Mouse (Mus musculus): ENCODE results near the gene Ltk.
A peak's percentile ranks its signal among the peaks of the same experiment; 100 is the strongest.
"Not testable (repeated sequence)": the region's sequence is repeated elsewhere in the genome, so short reads cannot be mapped to it uniquely, and the experiment has no call there.

Ltk gene

DNA sequence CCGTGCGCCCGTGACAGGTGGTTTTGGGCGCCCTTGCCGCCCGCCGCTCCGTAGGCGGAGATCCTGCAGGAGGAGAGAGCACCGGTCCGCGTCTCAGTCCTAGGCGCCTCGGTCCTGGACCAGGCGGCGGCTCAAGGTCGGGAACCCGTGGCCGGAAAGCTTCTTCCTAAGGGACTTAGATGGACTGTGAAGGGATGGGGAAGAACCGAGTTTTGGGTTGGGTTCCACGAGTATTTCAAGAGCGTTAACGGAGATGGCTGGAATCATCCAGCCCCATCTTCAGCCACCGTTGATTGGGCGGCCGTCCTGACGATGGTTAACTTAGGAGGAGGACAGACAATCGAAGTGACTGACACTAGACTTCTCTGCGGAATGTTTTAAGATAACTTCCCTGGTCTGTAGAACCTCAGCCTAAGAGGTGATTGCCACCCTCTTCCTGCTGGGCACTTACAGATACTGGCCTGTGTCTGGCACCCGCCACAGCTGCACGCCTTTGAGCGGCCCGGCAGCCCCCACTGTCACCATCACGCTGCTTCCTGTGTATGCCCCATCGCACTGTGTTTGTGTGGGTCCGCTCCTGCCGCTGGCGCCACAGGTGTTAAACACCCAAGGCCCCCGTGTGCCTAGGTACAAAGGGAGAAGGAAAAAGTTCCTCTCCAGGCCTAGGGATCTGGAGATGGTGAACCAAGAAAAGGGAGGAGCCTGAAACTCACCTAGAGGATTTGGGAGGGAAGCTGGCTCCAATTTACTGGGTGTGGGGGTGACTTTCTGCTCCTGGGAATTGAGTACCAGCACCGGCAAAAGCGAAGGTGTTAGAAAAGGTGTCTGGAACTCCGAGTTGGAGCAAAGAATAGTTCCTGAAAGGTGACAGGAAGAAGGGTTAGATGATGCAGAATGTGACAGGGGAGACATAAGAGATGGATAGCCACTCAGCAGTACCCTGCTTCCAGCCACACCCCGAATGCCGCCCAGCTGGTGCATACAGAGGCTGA lies 1.1 kb downstream of the Ltk start:
- DNase-seq (ENCODE audit: low spot score in 2 of 2) = peak in 1 of 2 experiments; percentile 53

DNA sequence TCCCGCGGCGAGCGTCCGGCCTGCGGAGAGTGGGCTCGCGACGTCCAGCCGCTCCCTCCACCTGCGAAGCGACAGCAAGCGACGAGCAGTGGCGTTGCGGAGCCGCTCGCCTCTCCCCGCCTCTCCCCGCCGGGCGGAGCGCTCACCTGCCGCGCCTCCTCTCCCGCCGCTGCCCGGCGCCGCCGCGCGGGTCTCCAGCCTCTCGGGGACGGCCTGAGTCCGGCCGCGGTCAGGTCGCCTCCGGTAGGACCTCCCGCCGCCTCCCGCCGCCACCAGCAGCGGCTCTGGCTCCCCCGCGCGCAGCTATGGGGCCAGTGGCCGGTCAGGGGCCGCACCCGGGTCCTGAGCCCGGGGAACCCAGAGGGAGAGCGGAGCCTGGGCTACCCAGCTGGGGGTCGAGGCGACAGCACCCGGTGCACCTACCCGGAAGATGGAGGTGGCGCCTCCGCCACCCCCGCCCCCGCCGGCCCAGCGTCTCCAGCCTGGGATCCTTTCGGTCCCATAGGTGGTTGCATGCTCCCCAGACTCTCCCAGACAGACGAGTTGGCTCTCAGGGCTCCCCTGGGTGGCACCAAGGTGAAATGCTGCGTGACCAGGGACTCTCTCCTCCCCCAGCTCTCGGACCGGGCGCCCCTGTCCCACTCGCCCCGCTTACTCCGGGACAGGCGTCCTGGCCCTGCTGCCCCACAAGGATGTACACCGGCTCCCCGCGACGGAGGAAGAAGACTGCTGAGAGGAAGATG lies 2.0 kb downstream of the Ltk start:
- peak; percentile 26 to 32 for DNase-seq (ENCODE audit: low spot score in 2 of 2)

DNA sequence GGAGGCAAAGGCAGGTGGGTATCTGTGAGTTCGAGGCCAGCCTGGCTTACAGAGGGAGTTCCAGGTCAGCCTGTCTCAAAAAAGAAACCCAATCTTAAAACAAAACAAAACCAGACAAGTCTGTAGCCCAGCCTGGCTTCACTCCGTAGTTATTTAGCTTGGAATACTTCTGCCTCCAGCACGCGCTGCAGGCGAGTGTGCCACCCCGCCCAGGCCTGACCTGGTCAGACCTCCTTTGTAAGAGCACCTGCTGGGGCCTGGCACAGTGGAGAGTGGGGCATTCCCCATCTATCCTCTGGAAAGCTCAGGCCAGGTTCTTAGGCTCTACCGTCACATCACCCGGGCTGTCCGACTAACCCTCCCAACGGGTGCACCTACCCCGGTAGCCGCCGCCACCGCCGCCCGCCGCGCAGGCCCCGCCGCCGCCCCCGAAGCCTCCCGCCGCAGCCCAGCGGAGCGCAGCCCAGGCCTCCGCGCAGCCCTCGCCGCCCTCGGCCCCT lies 2.6 kb downstream of the Ltk start:
- no peak for DNase-seq (ENCODE audit: low spot score in 2 of 2)

DNA sequence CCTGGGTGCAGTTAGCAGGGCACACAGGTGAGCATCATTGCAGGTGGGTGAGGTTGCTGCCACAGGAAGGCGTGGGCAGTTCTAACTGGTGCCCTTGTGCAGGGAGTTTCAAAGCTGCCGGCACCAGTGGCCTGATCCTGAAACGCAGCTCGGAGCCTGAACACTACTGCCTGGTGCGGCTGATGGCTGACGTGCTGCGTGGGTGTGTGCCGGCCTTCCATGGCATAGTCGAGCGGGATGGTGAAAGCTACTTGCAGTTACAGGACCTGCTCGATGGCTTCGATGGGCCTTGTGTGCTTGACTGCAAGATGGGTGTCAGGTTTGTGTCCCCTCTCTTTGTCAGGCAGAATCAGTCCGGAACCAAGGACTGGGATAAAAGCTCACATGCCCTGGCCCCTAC lies 11.0 kb downstream of the Ltk start:
- no peak for DNase-seq (ENCODE audit: low spot score in 2 of 2)

DNA sequence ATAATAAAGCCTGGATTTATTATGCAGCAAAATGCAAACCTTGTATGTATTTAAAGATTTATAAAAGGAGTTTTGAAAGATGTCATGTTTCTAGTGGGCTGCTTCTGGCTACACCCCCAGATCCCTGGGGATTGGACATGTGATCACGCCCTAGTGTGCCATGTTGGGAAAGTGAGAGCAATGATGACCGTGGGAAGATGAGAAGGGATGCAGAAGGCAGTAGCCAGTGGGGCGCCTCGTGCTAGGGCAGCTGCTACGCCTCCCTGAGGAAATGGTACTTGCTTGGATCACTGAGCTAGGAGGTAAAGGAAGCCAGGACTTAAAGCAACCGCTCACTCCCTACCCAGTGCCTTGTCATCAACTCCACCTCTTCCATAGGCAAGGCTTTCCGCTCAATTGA lies 12.7 kb downstream of the Ltk start:
- DNase-seq (ENCODE audit: low spot score in 2 of 2) = no peak

DNA sequence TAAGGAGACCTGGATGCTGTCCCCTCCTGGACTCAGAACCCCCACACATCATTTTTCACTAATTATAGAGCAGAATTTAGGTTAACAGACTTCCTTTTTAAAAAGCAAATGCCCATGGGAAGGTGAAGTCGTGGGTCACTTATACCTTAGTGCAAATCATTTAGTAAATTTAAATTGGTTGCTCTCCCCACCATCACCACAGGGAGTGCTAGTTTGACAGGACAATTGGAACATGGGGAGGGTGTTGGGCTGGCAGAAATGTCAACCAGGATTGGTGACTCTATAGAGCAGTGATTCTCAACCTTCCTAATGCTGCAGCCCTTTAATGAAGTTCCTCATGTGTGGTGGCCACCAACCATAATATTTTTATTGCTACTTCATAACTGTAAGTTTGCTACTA lies 14.9 kb downstream of the Ltk start:
- no peak for DNase-seq (ENCODE audit: low spot score in 2 of 2)

DNA sequence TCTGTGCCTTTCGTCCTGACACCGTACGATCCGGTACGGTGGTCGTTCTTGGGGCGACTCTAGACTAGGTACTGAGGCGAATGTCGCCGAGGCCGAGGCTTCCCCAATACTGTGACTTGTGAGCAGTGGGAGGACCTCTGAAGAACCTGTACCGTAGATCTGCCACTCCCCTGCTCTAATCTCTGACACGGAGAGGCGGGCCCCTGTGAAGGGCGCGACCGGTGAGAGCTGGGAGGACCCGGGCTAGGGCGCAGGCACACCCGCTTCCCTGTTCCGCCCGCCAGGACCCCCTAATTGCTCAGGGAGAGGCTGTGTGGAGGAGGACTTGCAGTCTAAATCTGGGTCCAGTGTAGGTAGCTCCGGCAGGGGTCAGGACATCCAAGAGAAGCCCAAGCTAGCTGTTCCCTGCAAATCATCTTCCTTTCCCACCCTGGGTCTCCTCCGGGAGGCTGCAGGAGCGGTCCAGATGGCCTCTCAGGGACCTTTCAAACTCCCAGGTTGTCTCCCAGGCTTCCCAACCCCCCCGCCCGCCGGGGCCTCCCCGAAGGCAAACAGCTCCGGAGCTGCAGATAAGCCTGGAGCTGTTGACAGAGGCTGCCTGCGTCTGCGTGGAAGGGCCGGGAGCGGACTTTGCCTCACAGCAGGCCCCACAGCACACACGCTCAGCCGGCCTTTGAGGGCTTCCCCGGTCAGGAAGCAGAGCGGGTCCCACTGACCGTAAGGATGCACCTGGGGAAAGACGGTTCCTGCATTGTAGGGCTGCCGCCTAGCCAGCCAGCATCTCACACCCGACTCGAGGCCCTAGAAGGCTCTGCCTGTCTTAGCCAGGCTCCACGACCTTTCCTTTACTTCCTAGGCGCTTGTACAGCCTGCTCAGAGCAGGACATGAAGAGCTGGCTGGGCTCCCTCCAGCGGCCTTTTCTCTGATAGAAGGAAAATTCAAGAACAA lies 15.8 kb downstream of the Ltk start:
- peak; percentile 26 to 37 for DNase-seq (ENCODE audit: low spot score in 2 of 2)

DNA sequence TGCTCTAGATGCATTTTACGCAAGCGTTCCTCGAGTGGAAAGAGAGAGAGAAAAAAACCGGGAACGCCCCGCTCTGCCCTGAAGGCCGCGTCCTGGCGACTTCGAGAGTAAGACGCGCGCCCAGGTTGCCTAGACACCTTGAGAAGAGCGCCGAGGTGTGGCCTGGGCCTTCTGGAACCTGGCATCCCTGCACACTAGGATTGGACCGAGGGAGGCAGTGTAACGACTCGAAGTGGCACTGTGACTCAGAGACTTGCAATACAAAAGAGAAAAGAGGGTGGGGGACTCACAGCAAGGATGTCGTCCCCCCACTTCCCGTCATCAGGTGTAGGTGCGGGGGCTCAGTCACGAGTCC lies 16.4 kb downstream of the Ltk start:
- no peak for DNase-seq (ENCODE audit: low spot score in 2 of 2)

DNA sequence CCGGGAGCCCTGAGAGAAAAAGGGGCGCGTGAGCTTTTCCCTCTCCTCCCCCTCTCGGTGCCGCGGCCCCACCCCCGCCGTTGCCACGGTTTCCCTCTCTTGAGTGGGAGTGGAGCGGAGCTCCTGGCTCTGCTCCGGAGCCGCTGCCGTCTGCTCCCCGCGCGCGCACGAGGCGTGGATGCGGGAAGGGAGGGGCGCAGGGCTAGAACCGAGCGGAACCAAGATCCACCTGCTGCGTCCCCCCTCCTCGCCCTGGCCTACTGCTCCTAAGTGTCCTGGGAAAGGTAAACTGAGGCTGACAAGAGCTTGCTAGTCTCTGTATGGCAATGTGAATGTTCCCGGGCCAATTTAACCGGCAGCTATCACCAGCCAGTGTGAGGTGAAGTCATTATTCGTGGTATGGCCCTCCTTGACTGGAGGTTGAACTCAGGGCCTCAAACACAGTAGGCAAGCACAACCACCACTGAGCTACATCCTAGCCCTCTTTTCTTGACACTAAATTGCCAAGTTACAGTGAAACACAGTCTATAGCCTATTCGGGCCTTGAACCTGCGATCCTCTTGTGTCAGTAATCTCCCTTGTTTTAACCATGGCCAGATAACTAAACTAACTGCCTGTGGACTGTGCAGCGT lies 16.9 kb downstream of the Ltk start:
- DNase-seq (ENCODE audit: low spot score in 2 of 2) = peak in 1 of 2 experiments; percentile 20

DNA sequence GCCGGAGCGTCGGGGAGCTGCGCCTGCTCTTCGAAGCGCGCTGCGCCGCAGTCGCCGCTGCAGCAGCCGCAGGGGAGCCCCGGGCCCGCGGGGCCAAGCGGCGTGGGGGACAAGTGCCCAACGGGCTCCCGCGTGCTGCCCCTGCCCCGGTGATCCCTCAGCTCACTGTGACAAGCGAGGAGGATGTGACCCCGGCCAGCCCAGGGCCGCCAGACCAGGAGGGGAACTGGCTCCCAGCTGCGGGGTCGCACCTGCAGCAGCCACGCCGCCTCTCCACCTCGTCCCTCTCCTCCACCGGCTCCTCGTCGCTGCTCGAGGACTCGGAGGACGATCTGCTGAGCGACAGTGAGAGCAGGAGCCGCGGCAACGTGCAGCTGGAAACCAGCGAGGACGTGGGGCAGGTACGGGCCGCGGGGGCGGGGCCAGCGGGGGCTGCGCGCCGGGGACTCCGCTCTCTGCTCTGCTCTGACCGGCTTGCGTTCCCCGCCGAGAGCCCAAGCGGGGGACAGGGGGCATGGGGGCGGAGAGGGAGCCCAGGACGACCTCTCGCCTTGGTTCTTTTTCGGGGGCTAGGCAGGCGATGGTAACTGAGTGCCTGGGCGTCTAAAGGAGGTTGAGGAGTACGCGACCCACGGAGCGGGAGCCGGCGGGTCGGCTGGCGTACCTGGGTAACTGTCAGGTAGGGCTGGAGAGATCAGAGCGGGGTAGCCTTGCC lies 17.6 kb downstream of the Ltk start:
- DNase-seq (ENCODE audit: low spot score in 2 of 2) = peak; percentile 48 to 67

DNA sequence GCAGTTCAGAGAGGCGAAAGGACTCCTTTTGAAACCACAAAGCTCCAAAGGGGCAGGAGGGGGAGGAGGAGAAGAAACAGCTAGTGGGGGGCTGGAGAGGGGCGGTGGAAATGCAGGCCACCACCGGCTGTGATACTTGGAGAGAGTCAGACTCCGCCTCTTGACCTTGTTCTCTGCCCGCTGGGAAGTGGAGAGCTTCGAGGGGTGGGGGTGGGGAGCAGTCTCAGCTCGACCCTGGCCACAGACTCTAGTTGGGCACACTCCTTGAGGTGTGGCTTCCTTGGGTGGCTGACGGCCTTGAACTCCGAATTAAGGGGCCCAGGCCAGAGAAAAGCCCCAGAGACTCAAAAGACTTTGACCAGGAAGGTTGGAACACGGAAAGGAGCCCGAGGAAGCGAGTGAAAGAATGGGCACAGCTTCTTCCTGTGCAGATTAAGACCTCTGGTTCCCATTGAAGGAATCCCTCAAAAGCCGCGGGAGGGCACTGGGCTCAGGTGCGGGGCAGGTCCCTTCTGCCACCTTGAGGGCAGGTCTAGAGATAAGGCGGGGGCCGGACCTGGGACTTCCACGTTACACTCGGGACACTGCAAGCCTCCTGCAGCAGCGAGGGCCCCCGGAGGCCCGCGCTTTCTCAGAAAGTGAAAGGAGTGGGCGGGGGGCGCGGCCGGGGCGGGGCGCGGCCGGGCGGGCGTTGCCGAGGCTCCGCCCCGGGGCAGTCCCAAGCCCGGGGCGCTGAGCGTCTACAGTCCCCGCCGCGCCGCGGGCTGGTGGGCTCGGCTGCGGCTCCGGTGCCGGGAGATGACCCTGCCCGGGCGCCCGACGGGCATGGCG lies 18.4 kb downstream of the Ltk start, which contains the start of gene Itpka:
TSS of gene Itpka (plus strand) at position 757 of the 831 bp plus-strand sequence.
- DNase-seq (ENCODE audit: low spot score in 2 of 2) = peak; percentile 59 to 71

DNA sequence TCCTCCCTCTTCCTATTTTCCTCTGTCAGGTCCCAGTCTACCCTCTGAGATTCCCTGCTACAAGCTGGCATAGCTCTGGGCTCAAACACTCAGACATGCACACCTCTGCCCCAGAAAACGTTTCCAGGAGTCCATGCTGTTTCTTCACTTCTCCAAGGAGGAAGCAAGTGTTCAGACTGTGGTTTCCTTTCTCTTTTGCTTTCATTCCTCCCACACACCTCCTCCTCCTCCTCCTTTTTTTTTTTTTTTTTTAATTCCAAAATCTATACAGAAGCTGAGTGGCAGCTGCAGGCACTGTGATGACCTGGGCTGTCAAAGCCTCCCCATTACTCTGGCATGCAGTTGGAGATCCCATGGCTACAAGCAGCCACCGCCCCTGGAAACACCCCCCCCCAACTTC lies 19.7 kb downstream of the Ltk start:
- DNase-seq (ENCODE audit: low spot score in 2 of 2) = no peak

DNA sequence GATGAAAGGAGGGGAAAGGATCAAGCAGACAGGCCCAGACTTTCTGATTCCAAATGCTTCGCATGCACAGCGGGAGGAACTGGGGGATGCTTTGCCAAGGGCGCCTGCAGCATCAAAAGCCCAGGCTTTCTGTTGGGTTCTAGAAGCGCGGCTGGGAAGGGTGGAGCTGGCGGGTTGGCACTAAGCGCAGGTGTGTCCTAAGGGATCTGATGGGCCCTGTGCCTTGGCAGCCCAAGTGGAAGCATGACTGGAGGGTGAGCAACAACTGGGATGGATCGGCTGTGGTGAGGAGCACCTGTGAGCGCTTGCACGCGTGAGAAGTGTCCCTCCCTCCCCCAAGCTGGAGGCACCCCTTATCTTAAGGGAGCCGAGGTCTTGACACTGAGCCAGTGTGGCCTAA lies 23.1 kb downstream of the Ltk start:
- no peak for DNase-seq (ENCODE audit: low spot score in 2 of 2)

DNA sequence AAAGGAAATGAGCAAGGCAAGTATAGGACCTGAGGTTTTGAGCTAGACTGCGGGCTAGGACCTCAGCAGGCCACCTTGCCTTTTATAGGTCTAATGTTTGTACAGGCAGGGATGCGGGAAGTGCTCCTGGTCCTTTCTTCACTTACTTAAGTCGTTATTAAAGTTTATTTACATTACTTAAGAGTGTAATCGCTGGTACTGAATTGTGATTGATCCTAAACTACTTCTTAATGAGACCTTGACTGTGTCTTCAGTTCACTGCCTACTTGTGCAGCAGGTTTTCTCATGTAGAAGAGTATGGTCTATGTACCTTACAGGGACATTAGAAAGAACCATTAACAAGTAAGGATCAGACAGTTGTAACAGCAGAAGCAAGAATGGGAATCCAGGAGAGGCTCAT lies 29.5 kb downstream of the Ltk start:
- no peak for DNase-seq (ENCODE audit: low spot score in 2 of 2)

DNA sequence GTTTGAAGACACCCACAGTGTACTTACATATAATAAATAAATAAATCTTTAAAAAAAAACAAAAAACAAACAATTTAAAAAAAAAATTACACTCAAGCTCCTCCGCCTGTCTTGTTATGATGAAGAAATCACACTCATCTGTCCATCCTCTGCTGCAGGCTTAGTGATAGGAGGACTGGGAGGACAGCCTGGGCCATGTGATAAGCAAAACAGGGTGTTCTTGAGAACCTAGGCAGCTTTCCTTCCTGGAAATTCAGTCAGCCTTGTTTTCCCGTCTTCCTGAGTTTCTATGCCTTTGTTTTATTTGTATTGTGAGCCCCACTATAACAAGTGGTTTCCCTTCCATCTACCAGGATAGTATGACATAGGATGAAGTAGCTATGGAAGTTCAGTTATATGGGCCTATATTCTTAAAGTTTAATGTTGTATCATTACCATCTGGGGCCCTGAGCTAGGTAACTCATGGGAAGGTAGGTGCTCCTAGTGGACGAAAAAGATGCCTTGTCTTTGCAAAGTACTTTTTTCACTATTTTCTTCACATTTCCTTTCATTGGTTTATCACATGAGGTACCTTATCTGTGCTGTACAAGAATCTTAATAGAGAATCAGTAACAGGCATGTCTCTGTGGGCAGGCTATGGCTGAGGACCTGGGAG lies 32.3 kb downstream of the Ltk start:
- no peak for DNase-seq (ENCODE audit: low spot score in 2 of 2)

DNA sequence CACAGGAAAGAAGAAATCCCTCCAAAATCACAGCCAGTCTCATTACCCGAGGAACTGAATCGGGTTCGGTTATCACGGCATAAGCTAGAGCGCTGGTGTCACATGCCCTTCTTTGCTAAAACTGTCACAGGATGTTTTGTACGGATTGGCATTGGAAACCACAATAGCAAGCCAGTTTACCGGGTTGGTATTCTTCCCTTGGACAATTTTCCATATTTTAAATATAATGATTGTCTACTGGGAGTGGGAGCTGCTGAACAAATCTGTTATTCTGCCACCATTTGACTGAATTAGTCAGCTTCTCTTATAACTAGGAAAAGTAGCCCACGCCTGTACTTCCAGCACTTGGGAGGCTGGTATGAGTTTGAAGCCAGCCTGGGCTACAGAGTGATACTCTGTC lies 39.2 kb downstream of the Ltk start:
- no peak for DNase-seq (ENCODE audit: low spot score in 2 of 2)

DNA sequence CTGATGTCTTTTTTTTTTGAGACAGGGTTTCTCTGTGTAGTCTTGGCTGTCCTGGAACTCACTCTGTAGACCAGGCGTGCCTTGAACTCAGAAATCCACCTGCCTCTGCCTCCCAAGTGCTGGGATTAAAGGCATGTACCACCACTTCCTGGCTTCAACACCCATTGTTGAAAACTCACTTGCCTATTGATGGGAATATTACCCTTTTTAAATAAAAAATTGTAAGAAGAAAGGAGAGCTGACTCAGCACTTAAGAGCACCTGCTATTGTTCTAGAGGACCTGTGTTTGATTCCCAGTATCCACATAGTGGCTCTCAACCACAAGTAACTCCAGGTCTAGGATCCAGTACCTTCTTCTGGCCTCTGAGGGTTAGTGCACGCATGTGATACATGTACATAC lies 44.4 kb downstream of the Ltk start:
- not testable (repeated sequence) for DNase-seq (ENCODE audit: low spot score in 2 of 2)

DNA sequence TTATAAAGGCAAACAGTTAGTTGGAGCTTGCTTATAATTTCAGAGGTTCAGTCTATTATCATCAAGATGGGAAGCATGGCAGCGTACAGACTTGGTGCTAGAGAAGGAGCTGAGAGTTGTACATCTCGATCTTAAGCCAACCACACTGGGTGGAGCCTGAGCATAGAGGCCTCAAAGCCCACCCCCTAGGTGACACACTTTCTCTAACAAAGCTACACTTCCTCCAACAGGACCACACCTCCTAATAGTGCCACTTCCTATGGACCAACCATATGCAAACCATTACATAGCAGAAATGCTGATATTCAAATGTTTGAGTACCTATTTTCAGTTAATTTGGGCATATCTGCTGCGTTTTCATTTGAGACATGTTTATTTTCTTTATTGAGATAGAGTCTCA lies 50.2 kb downstream of the Ltk start:
- DNase-seq (ENCODE audit: low spot score in 2 of 2) = no peak

DNA sequence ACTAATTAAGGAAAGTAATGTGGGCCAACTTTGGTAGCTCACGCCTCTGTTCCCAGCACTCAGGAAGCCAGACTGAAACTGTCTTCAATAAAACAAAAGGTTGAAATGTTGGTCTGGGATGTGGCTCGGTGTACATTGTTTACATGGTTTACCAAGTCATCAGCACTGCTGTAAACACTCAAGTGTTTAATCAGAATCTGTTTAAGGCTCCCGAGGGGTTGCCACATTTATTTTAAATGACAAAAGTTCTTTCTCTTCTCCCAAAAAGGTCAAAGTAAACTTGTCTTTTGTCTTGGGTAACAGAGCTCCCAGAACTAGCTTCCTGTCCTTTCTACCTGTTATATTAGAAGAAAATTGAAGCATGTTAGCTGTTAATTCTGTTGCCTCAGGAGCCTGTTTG lies 52.6 kb downstream of the Ltk start:
- no peak for DNase-seq (ENCODE audit: low spot score in 2 of 2)
